In genomic region chr1:183780779-183781178, GRCm38 (mm10) we compare ENCODE assay signal across 13 mouse cellular contexts.
DNase-seq lines count a peak whose midpoint lies in the region; ATAC-seq lines count a peak whose summit lies in the region.
"Had no signal": no experiment of that assay in that cellular context is flagged by ENCODE, and none has a peak within 500 bp of the region (broad histone marks: within the 10 kb centered on the region; RNA-seq: fewer than 3 reads in every experiment).

No protein-coding gene starts in this region.

- H3K27me3 ChIP-seq in kidney, embryonic 15.5 days, result no peaks in the 10 kb centered on the region
- no peaks in the 10 kb centered on the region for H3K27me3 ChIP-seq in midbrain, embryonic 15.5 days (replicated peaks)
- H3K27me3 ChIP-seq in midbrain, embryonic 11.5 days (ENCODE audit: control insufficient read depth, insufficient read depth, low read length), result no peaks in the 10 kb centered on the region
- H3K27me3 ChIP-seq: heart, embryonic 13.5 days had no signal

- H3K4me3 ChIP-seq in kidney, embryonic 15.5 days (replicated peaks), result no peak overlapping the region
- no peak overlapping the region for H3K4me3 ChIP-seq in midbrain, embryonic 15.5 days
- H3K4me3 ChIP-seq in midbrain, embryonic 11.5 days (ENCODE audit: low read depth, low read length), result no peak overlapping the region
- H3K4me3 ChIP-seq: heart, embryonic 13.5 days had no signal

- no peak overlapping the region for H3K9ac ChIP-seq in kidney, embryonic 15.5 days
- no peak overlapping the region for H3K9ac ChIP-seq in midbrain, embryonic 15.5 days
- H3K9ac ChIP-seq in midbrain, embryonic 11.5 days (ENCODE audit: low read length), result no peak overlapping the region
- H3K9ac ChIP-seq: heart, embryonic 13.5 days had no signal

- 0 out of 2 replicates have a peak, but pooled peaks have one; percentile 58 for ATAC-seq in kidney, embryonic 15.5 days (replicated peaks; ENCODE audit: low FRiP score)
- peak; percentile 48; the same call in 1 of the 2 replicates for ATAC-seq in midbrain, embryonic 15.5 days (replicated peaks)
- no peak for ATAC-seq in midbrain, embryonic 11.5 days (ENCODE audit: low FRiP score)
- ATAC-seq in erythroblast, adult 5-6 weeks (replicated peaks; ENCODE audit: low FRiP score, poor library complexity, severe bottlenecking), result no peak

- H3K9me3 ChIP-seq in kidney, embryonic 15.5 days (replicated peaks), result no peaks in the 10 kb centered on the region
- H3K9me3 ChIP-seq in midbrain, embryonic 15.5 days, result no peaks in the 10 kb centered on the region
- no peaks in the 10 kb centered on the region for H3K9me3 ChIP-seq in midbrain, embryonic 11.5 days (ENCODE audit: control insufficient read depth, low read length)
- H3K9me3 ChIP-seq: heart, embryonic 13.5 days had no signal

- no peak overlapping the region for H3K4me2 ChIP-seq in kidney, embryonic 15.5 days
- H3K4me2 ChIP-seq in midbrain, embryonic 15.5 days, result no peak overlapping the region
- no peak overlapping the region for H3K4me2 ChIP-seq in midbrain, embryonic 11.5 days
- H3K4me2 ChIP-seq: heart, embryonic 13.5 days; liver, embryonic 11.5 days had no signal

- DNase-seq in embryo, embryonic 10 days (ENCODE audit: low spot score), result peak; percentile 6
- no peak for DNase-seq in embryo, embryonic 9.5 days (ENCODE audit: extremely low spot score)
- no peak for DNase-seq in kidney, adult 11 months
- DNase-seq in midbrain, embryonic 11.5 days (ENCODE audit: low spot score, missing footprints), result no peak
- no peak for DNase-seq in cerebellum, adult 18-20 months
- DNase-seq: cerebellum, adult 2 months; kidney, postnatal 36 days; thymus, adult 2 months had no signal

- 40% methylated on average over 4 of the region's 4 CpGs for WGBS in kidney, embryonic 15.5 days
- 31% methylated on average over 4 of the region's 4 CpGs for WGBS in midbrain, embryonic 15.5 days
- 57% methylated on average over 4 of the region's 4 CpGs for WGBS in midbrain, embryonic 11.5 days

- H3K27ac ChIP-seq in kidney, embryonic 15.5 days, result no peak overlapping the region
- H3K27ac ChIP-seq in midbrain, embryonic 15.5 days, result no peak overlapping the region
- H3K27ac ChIP-seq in midbrain, embryonic 11.5 days (ENCODE audit: low read depth, low read length), result no peak overlapping the region
- H3K27ac ChIP-seq: heart, embryonic 13.5 days had no signal

- H3K36me3 ChIP-seq in kidney, embryonic 15.5 days, result no peaks in the 10 kb centered on the region
- no peaks in the 10 kb centered on the region for H3K36me3 ChIP-seq in midbrain, embryonic 15.5 days (replicated peaks)
- no peaks in the 10 kb centered on the region for H3K36me3 ChIP-seq in midbrain, embryonic 11.5 days (ENCODE audit: control insufficient read depth, insufficient read depth, low read length)
- H3K36me3 ChIP-seq: heart, embryonic 13.5 days had no signal

- H3K4me1 ChIP-seq in kidney, embryonic 15.5 days, result 0 out of 2 replicates have a peak, but pooled peaks cover 2% of the 10 kb centered on the region
- peaks cover 2% of the 10 kb centered on the region; the same call in 1 of the 2 replicates for H3K4me1 ChIP-seq in midbrain, embryonic 15.5 days
- no peaks in the 10 kb centered on the region for H3K4me1 ChIP-seq in midbrain, embryonic 11.5 days (ENCODE audit: control insufficient read depth, insufficient read depth, low read length)

Comparison
In these comparisons a context has a peak if more than half of its experiments do, and no peak if none do; other contexts are left out.
1. ATAC-seq: peak in kidney, embryonic 15.5 days (single experiment) and midbrain, embryonic 15.5 days (single experiment); none in midbrain, embryonic 11.5 days (single experiment) and erythroblast, adult 5-6 weeks (single experiment).